Mouse (Mus musculus): Measurements from ENCODE around the gene Tigd3. TPM values are rescaled to one million over a fixed set of nuclear protein-coding genes. Genes with fewer than 3 reads are reported as not detected.
"Not testable (repeated sequence)": the region's sequence is repeated elsewhere in the genome, so short reads cannot be mapped to it uniquely, and the experiment has no call there.

Gene Tigd3
- polyA plus RNA-seq, 1 experiment from 2014 or later: 1.2 TPM

GRCm38 (mm10) chr19:5889211-5889610 lies 4.7 kb downstream of the Tigd3 start:
- no peak overlapping the region for H3K4me3 ChIP-seq
- H3K9me3 ChIP-seq (replicated peaks): no peaks in the 10 kb centered on the region
- no peak overlapping the region for H3K4me2 ChIP-seq
- H3K4me1 ChIP-seq (replicated peaks): peaks cover 14% of the 10 kb centered on the region
- no peaks in the 10 kb centered on the region for H3K36me3 ChIP-seq
- no peak for ATAC-seq (replicated peaks; ENCODE audit: insufficient number of reproducible peaks, insufficient read depth, low FRiP score, low read depth)
- 69% methylated on average over 4 of the region's 4 CpGs for WGBS
- no peak overlapping the region for H3K27ac ChIP-seq
- H3K27me3 ChIP-seq: no peaks in the 10 kb centered on the region
- H3K9ac ChIP-seq: no peak overlapping the region

GRCm38 (mm10) chr19:5887234-5887815 lies 6.6 kb downstream of the Tigd3 start:
- H3K27me3 ChIP-seq: no peaks in the 10 kb centered on the region
- H3K27ac ChIP-seq: no peak overlapping the region
- no peak overlapping the region for H3K9ac ChIP-seq
- no peak for ATAC-seq (replicated peaks; ENCODE audit: insufficient number of reproducible peaks, insufficient read depth, low FRiP score, low read depth)
- H3K4me2 ChIP-seq: no peak overlapping the region
- H3K9me3 ChIP-seq (replicated peaks): no peaks in the 10 kb centered on the region
- H3K4me3 ChIP-seq: no peak overlapping the region
- H3K36me3 ChIP-seq: no peaks in the 10 kb centered on the region
- H3K4me1 ChIP-seq (replicated peaks): peaks cover 12% of the 10 kb centered on the region; the same call in 1 of the 2 replicates
- WGBS: 55% methylated on average over 3 of the region's 3 CpGs

GRCm38 (mm10) chr19:5885838-5886237 lies 8.1 kb downstream of the Tigd3 start:
- Histone ChIP-seq H3K9ac (no peak overlapping the region), H3K4me3 (no peak overlapping the region), H3K36me3 (no peaks in the 10 kb centered on the region), H3K4me2 (no peak overlapping the region), H3K4me1 (replicated peaks) (peaks cover 12% of the 10 kb centered on the region; the same call in 1 of the 2 replicates), H3K27me3 (no peaks in the 10 kb centered on the region), H3K27ac (no peak overlapping the region), H3K9me3 (replicated peaks) (no peaks in the 10 kb centered on the region)
- ATAC-seq (replicated peaks; ENCODE audit: insufficient number of reproducible peaks, insufficient read depth, low FRiP score, low read depth): no peak
- 66% methylated on average over 4 of the region's 4 CpGs for WGBS

GRCm38 (mm10) chr19:5883935-5884334 lies 10.0 kb downstream of the Tigd3 start:
- H3K4me2 ChIP-seq: no peak overlapping the region
- ATAC-seq (replicated peaks; ENCODE audit: insufficient number of reproducible peaks, insufficient read depth, low FRiP score, low read depth): 0 out of 2 replicates have a peak, but pooled peaks have one; percentile 5
- no peaks in the 10 kb centered on the region for H3K36me3 ChIP-seq
- H3K4me3 ChIP-seq: no peak overlapping the region
- 35% methylated on average over 1 of the region's 1 CpGs for WGBS
- H3K9me3 ChIP-seq (replicated peaks): no peaks in the 10 kb centered on the region
- H3K27ac ChIP-seq: no peak overlapping the region
- H3K4me1 ChIP-seq (replicated peaks): peaks cover 13% of the 10 kb centered on the region; the same call in 1 of the 2 replicates
- H3K9ac ChIP-seq: no peak overlapping the region
- no peaks in the 10 kb centered on the region for H3K27me3 ChIP-seq

- H3K9ac ChIP-seq: not testable (repeated sequence)
These were observed 11.9 kb downstream of the Tigd3 start for GRCm38 (mm10) chr19:5882079-5882478.

GRCm38 (mm10) chr19:5881155-5881554 lies 12.8 kb downstream of the Tigd3 start:
- WGBS: 93% methylated on average over 6 of the region's 6 CpGs
- Histone ChIP-seq H3K27me3 (no peaks in the 10 kb centered on the region), H3K27ac (no peak overlapping the region), H3K4me1 (replicated peaks) (peaks cover 31% of the 10 kb centered on the region), H3K4me3 (no peak overlapping the region), H3K9ac (no peak overlapping the region), H3K36me3 (no peaks in the 10 kb centered on the region), H3K4me2 (no peak overlapping the region), H3K9me3 (replicated peaks) (no peaks in the 10 kb centered on the region)
- no peak for ATAC-seq (replicated peaks; ENCODE audit: insufficient number of reproducible peaks, insufficient read depth, low FRiP score, low read depth)

More at GRCm38 (mm10) chr19:5882079-5882478, 11.9 kb downstream of the Tigd3 start:
- WGBS: 72% methylated on average over 5 of the region's 5 CpGs
- not testable (repeated sequence) for H3K36me3 ChIP-seq; H3K4me2 ChIP-seq; H3K9me3 ChIP-seq (replicated peaks); ATAC-seq (replicated peaks; ENCODE audit: insufficient number of reproducible peaks, insufficient read depth, low FRiP score, low read depth); H3K4me3 ChIP-seq; H3K27ac ChIP-seq; H3K27me3 ChIP-seq
- H3K4me1 ChIP-seq (replicated peaks): peaks cover 31% of the 10 kb centered on the region

GRCm38 (mm10) chr19:5879735-5880134 lies 14.2 kb downstream of the Tigd3 start:
- Histone ChIP-seq H3K27ac (no peak overlapping the region), H3K4me2 (no peak overlapping the region), H3K4me1 (replicated peaks) (peaks cover 37% of the 10 kb centered on the region), H3K27me3 (no peaks in the 10 kb centered on the region), H3K4me3 (no peak overlapping the region), H3K36me3 (no peaks in the 10 kb centered on the region), H3K9ac (no peak overlapping the region), H3K9me3 (replicated peaks) (no peaks in the 10 kb centered on the region)
- ATAC-seq (replicated peaks; ENCODE audit: insufficient number of reproducible peaks, insufficient read depth, low FRiP score, low read depth): no peak
- WGBS: 89% methylated on average over 7 of the region's 7 CpGs

GRCm38 (mm10) chr19:5878916-5879315 lies 15.0 kb downstream of the Tigd3 start:
- Histone ChIP-seq H3K27me3 (no peaks in the 10 kb centered on the region), H3K9me3 (replicated peaks) (no peaks in the 10 kb centered on the region), H3K4me2 (peak overlapping the region; percentile 43), H3K36me3 (no peaks in the 10 kb centered on the region), H3K4me1 (replicated peaks) (peaks cover 38% of the 10 kb centered on the region), H3K27ac (no peak overlapping the region), H3K4me3 (0 out of 2 replicates have a peak overlapping the region, but pooled peaks have one; percentile 22), H3K9ac (peak overlapping the region; percentile 27; the same call in 1 of the 2 replicates)
- no peak for ATAC-seq (replicated peaks; ENCODE audit: insufficient number of reproducible peaks, insufficient read depth, low FRiP score, low read depth)
- 73% methylated on average over 3 of the region's 3 CpGs for WGBS

GRCm38 (mm10) chr19:5878362-5878722 lies 15.6 kb downstream of the Tigd3 start:
- Histone ChIP-seq H3K4me2 (peak overlapping the region; percentile 43), H3K9ac (peak overlapping the region; percentile 27; the same call in 1 of the 2 replicates), H3K9me3 (replicated peaks) (no peaks in the 10 kb centered on the region), H3K27me3 (no peaks in the 10 kb centered on the region), H3K4me1 (replicated peaks) (peaks cover 40% of the 10 kb centered on the region), H3K36me3 (no peaks in the 10 kb centered on the region), H3K4me3 (peak overlapping the region; percentile 22), H3K27ac (peak overlapping the region; percentile 65)
- no peak; the same call in 1 of the 2 replicates for ATAC-seq (replicated peaks; ENCODE audit: insufficient number of reproducible peaks, insufficient read depth, low FRiP score, low read depth)
- 45% methylated on average over 7 of the region's 7 CpGs for WGBS

- Histone ChIP-seq H3K4me1 (replicated peaks) (peaks cover 46% of the 10 kb centered on the region), H3K9me3 (replicated peaks) (no peaks in the 10 kb centered on the region), H3K36me3 (no peaks in the 10 kb centered on the region), H3K4me3 (peak within 1 kb of the TSS; percentile 22), H3K27me3 (no peaks in the 10 kb centered on the region), H3K27ac (peak within 1 kb of the TSS; percentile 65), H3K9ac (peak within 1 kb of the TSS; percentile 27), H3K4me2 (peak within 1 kb of the TSS; percentile 43)
- ATAC-seq (replicated peaks; ENCODE audit: insufficient number of reproducible peaks, insufficient read depth, low FRiP score, low read depth): peak; percentile 53
- WGBS: 41% methylated on average over 15 of the region's 15 CpGs
These were observed 16.2 kb downstream of the Tigd3 start, which contains the start of gene Slc25a45 for GRCm38 (mm10) chr19:5877618-5878361. Gene Slc25a45, plus strand, starts transcription at chr19:5877808.

- under 1% methylated on average over 37 of the region's 37 CpGs for WGBS
- Histone ChIP-seq H3K9me3 (replicated peaks) (no peaks in the 10 kb centered on the region), H3K36me3 (no peaks in the 10 kb centered on the region), H3K4me3 (peak within 1 kb of the TSS; percentile 84), H3K4me1 (replicated peaks) (peaks cover 69% of the 10 kb centered on the region), H3K27me3 (no peaks in the 10 kb centered on the region), H3K4me2 (peak within 1 kb of the TSS; percentile 88), H3K9ac (peak within 1 kb of the TSS; percentile 89), H3K27ac (peak within 1 kb of the TSS; percentile 68)
- peak; percentile 71 for ATAC-seq (replicated peaks; ENCODE audit: insufficient number of reproducible peaks, insufficient read depth, low FRiP score, low read depth)
These were observed 18.9 kb downstream of the Tigd3 start, which contains the start of gene Frmd8 for GRCm38 (mm10) chr19:5874969-5875480. Gene Frmd8, minus strand, starts transcription at chr19:5875274.

All from heart, embryonic 15.5 days (tissue).